Mouse (Mus musculus) midbrain, embryonic 16.5 days (tissue): ENCODE measurements around the gene Slc22a14. TPM values are rescaled to one million over a fixed set of nuclear protein-coding genes. Genes with fewer than 3 reads are reported as not detected.

Experiments
- ATAC-seq: fragments of 200-750 bp; cut with Nextera tagmentation; 2 replicates; pipeline ENCODE4 v1.8.0; 2017; ENCODE audit warnings: moderate TSS enrichment
- H3K27ac ChIP-seq: fragments of 300-500 bp; sonication (generic); 2 replicates; pipeline ENCODE4 v1.5.1; 2014; ENCODE audit warnings: mild to moderate bottlenecking, low read length, mixed read lengths
- H3K27me3 ChIP-seq: fragments of 300-500 bp; sonication (generic); 2 replicates; pipeline ENCODE4 v1.6.1; 2014; ENCODE audit warnings: low read depth, low read length, mixed read lengths; ENCODE audit not compliant: control insufficient read depth, insufficient read depth
- H3K36me3 ChIP-seq: fragments of 300-500 bp; sonication (generic); 2 replicates; pipeline ENCODE4 v1.6.1; 2014; ENCODE audit warnings: mild to moderate bottlenecking, low read length, moderate library complexity, mixed read lengths; ENCODE audit not compliant: control insufficient read depth, insufficient read depth
- H3K4me1 ChIP-seq: fragments of 300-500 bp; sonication (generic); 2 replicates; pipeline ENCODE4 v1.6.1; 2014; ENCODE audit warnings: mild to moderate bottlenecking, low read length, mixed read lengths; ENCODE audit not compliant: control insufficient read depth, insufficient read depth
- H3K4me2 ChIP-seq: fragments of 300-500 bp; sonication (generic); 2 replicates; pipeline ENCODE4 v1.6.1; 2014; ENCODE audit warnings: mild to moderate bottlenecking, low read length, mixed read lengths
- H3K4me3 ChIP-seq: fragments of 300-500 bp; sonication (generic); 2 replicates; pipeline ENCODE4 v1.5.1; 2014; ENCODE audit warnings: low read depth, mild to moderate bottlenecking, low read length, moderate library complexity, mixed read lengths
- H3K9ac ChIP-seq: fragments of 300-500 bp; sonication (generic); 2 replicates; pipeline ENCODE4 v1.6.1; 2014; ENCODE audit warnings: low read depth, low read length, mixed read lengths
- H3K9me3 ChIP-seq: fragments of 300-500 bp; sonication (generic); replicated peaks from 2 replicates; pipeline ENCODE4 v1.6.1; 2014; ENCODE audit warnings: mild to moderate bottlenecking, low read length, mixed read lengths; ENCODE audit not compliant: control insufficient read depth, poor library complexity, severe bottlenecking
- WGBS: fragments of 180-500 bp; shearing (Covaris S2); extraction: QIAGEN DNeasy Blood & Tissue Kit; methylation state at CpG from one replicate; pipeline ENCODE4 v1.1.7; 2014; 5-methylcytosine and 5-hydroxymethylcytosine counted together
- polyA plus RNA-seq: library from polyadenylated mRNA; unstranded; fragments of >200 nt; fragmentation: Nextera tagmentation; extraction: Ambion mirVana; gene quantifications from 2 replicates; pipeline ENCODE4 v1.2.1, GENCODE M21; 2015

The Slc22a14 gene
- polyA plus RNA-seq, 1 experiment from 2014 or later = 0.11 TPM

DNA sequence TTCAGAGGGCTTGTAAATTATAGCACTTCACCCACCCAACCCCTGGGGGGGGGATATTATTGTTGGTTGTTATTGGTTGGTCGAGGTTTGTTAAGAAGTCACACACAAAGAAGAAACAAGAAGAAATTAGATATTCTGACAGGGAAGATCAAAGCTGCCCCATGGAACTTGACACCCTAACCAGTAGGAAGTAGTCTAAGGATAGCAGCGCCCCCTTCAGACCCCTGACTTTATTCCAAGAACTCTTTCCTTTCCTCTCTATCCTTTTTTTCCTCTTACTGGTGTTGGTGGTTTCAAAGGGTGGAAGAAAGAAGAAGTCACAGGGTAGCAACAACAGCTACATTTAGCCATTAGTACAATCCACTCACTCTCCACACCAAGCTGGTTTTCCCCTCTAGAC lies 111.2 kb downstream of the Slc22a14 start:
- H3K4me1 ChIP-seq = no peaks in the 10 kb centered on the region
- ATAC-seq = no peak
- no peak overlapping the region for H3K4me3 ChIP-seq
- no peak overlapping the region for H3K9ac ChIP-seq
- H3K36me3 ChIP-seq = peaks cover 20% of the 10 kb centered on the region
- 93% methylated on average over 2 of the region's 2 CpGs for WGBS
- no peak overlapping the region for H3K4me2 ChIP-seq
- H3K9me3 ChIP-seq = no peaks in the 10 kb centered on the region
- no peak overlapping the region for H3K27ac ChIP-seq
- no peaks in the 10 kb centered on the region for H3K27me3 ChIP-seq

DNA sequence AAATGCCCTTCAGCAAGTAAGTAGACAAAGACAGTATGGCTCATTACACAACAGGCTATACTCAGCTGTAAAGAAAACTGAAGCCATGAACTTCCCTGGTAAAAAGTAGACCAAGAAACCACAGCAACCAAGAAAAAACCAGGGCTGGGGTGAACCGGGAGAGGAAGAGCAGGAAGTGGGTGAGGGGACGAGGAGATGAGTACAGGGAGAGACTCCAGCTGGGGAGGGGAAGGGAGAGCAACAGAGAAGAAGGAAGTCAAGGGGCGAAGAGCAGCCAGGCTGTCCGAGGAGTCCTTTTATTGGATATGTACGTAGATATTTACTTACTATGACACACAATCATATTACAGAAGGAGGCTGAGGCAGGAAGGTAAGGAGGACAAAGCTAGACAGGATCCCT lies 117.4 kb downstream of the Slc22a14 start:
- H3K27ac ChIP-seq = no peak overlapping the region
- peaks cover 11% of the 10 kb centered on the region for H3K36me3 ChIP-seq
- 89% methylated on average over 5 of the region's 5 CpGs for WGBS
- no peaks in the 10 kb centered on the region for H3K27me3 ChIP-seq
- H3K9ac ChIP-seq = no peak overlapping the region
- no peak overlapping the region for H3K4me2 ChIP-seq
- H3K9me3 ChIP-seq = no peaks in the 10 kb centered on the region
- ATAC-seq = no peak
- H3K4me3 ChIP-seq = no peak overlapping the region
- H3K4me1 ChIP-seq = no peaks in the 10 kb centered on the region

DNA sequence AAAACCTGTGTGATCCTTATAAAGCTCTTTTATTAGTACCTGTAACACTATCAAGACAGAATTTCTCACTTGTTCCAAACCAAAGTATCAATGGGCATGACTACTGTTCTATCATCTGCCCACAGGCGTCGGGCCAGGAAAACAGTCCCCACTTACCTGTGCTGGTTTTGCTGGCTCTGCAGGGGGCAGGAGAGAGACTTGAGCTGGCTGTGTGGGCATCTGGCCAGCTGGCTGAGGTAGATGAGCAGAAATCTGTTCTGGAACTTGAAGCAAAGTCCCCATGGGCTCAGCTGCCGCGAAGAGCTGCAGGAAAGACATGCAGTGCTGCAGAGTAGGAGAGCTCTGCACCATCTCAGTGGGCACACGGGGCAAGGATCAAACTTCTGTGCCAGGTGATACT lies 118.5 kb downstream of the Slc22a14 start:
- Histone ChIP-seq H3K27me3 (no peaks in the 10 kb centered on the region), H3K4me2 (no peak overlapping the region), H3K9me3 (no peaks in the 10 kb centered on the region), H3K4me1 (no peaks in the 10 kb centered on the region), H3K4me3 (no peak overlapping the region), H3K9ac (no peak overlapping the region), H3K36me3 (peaks cover 11% of the 10 kb centered on the region), H3K27ac (no peak overlapping the region)
- ATAC-seq = no peak
- 84% methylated on average over 5 of the region's 5 CpGs for WGBS

DNA sequence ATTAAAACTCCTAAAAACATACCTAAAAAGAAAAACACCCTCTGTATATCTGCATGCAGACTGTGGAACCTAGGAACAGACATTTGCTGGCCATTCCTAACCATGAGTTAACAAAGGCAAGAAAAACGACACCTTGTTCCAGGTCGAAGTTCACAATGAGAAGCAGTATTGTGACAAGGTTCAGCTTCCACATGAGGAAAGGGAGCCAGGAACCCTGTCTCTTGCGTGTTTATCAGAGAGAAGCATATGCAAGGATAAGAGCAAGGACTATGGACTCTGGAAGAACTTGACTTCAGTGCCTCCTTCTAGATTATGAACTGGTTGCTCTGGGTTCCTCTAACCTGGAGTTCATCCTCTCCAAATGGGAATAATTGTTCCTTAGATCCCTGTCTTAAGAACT lies 121.4 kb downstream of the Slc22a14 start:
- H3K9ac ChIP-seq = no peak overlapping the region
- no peak overlapping the region for H3K27ac ChIP-seq
- ATAC-seq = no peak
- H3K4me2 ChIP-seq = no peak overlapping the region
- H3K36me3 ChIP-seq = peaks cover 17% of the 10 kb centered on the region
- WGBS = 93% methylated on average over 3 of the region's 3 CpGs
- H3K4me1 ChIP-seq = no peaks in the 10 kb centered on the region
- no peaks in the 10 kb centered on the region for H3K27me3 ChIP-seq
- H3K9me3 ChIP-seq = no peaks in the 10 kb centered on the region
- no peak overlapping the region for H3K4me3 ChIP-seq

DNA sequence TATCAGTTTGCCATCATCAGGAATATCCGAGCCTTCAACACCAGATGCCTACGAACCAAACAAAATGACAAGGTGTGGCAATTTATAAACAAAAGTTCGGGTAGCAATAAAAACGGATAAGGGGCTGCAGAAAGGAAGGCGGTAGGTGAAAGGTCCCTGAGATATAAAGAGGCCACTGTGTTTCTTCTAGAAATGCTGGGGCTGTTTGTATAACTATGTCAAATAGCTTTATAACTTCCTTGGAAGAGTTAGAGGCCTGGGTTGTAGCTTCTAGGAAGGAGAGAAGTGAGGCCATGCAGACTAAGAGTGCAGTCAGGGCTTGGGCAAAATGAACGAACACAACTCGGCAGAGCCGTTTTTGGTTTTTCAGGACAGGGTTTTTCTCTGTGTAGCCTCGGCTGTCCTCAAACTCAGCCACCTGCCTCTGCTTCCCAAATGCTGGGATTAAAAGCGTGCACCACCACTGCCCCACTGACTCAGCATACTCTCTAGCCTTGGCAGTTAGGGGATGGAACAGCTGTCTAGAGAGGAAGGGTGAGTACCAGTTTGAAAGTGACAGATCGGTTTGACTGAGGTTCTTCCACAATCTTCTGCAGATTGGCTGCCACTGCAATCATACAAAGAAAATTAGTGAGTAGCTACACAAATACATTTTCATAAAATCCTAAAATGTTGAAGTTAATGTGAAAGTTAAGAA lies 124.0 kb downstream of the Slc22a14 start:
- no peaks in the 10 kb centered on the region for H3K9me3 ChIP-seq
- H3K4me2 ChIP-seq = no peak overlapping the region
- H3K4me3 ChIP-seq = no peak overlapping the region
- WGBS = 87% methylated on average over 11 of the region's 11 CpGs
- no peak overlapping the region for H3K9ac ChIP-seq
- no peak for ATAC-seq
- H3K4me1 ChIP-seq = no peaks in the 10 kb centered on the region
- H3K27ac ChIP-seq = no peak overlapping the region
- peaks cover 17% of the 10 kb centered on the region for H3K36me3 ChIP-seq
- H3K27me3 ChIP-seq = no peaks in the 10 kb centered on the region

DNA sequence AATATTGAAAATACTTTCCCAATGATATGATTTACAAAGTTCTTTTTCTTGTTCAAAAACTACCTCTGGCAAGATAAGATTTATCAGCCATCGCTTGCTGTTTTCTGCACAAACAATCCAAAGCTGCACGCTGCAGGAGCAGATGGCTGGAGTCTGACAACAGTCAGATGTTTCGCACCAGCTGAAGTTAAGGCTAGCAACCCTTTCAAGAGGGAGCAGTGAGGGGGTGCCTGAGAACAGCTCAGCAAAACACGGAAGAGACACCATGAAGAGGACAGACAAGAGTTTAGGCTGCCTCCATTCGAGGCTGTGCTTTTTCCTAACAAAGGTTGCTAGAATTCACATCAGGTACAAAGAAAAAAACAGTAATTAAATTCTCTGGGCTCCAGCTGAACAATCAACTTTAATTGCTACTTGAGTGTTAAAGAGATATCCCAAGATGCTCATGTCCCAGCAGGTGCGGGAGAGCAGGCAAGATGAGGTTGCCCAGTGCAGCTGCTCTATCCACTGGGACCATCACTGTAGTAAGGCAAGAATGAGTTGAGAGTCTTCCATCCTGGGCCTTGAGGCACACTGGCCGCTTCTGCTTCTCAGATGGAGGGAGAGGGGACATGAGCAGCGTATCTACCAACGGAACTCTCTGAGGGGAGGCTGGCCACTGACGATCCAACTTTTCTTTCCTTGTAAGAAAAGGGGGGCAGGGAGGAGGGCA lies 124.9 kb downstream of the Slc22a14 start:
- no peaks in the 10 kb centered on the region for H3K4me1 ChIP-seq
- WGBS = 87% methylated on average over 10 of the region's 10 CpGs

DNA sequence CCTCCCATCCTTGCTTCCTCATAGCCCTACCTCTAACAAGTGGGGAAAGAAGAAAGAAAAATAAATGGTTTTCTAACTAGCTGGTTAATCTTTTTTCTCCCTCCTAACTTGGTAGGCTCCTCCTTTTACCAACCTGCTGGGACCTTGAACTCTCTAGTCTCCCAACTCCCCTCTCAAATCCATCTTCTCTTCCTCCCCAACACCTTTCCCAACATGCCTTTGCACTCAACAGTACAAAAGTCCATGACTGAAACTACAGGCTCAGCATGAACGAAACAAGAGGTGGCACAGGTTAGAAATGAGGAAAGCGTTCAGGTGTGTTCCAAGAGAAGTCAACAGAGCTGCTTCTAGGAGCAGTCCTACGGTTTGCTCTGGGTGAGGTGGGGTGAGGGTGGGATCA lies 126.1 kb downstream of the Slc22a14 start:
- no peak for ATAC-seq
- peaks cover 17% of the 10 kb centered on the region for H3K36me3 ChIP-seq

More for the DNA sequence above, 124.9 kb downstream of the Slc22a14 start:
- H3K36me3 ChIP-seq = peaks cover 17% of the 10 kb centered on the region
- H3K9me3 ChIP-seq = no peaks in the 10 kb centered on the region
- no peak for ATAC-seq
- no peak overlapping the region for H3K9ac ChIP-seq
- no peak overlapping the region for H3K4me2 ChIP-seq
- no peak overlapping the region for H3K27ac ChIP-seq
- H3K4me3 ChIP-seq = no peak overlapping the region
- no peaks in the 10 kb centered on the region for H3K27me3 ChIP-seq

DNA sequence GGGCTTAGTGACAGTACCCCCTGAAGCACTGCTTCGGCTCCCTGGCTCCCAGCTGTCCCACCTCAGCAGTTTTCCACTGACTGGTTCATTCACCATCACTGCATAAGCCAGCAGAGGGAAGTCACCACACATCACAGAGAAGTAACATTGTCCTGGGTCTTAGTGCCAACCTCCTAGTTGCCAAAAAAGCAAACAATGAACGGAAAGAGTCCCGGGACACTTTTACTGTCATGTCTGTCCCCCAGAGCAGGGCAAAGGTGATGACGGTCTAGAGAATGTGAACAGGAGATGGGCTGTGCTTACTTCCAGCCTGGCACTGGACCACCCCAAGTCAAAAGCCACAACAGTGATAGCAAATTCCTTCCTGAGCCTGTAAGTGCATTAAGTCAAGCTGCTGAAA lies 126.6 kb downstream of the Slc22a14 start:
- Histone ChIP-seq H3K4me1 (no peaks in the 10 kb centered on the region), H3K4me2 (no peak overlapping the region), H3K27me3 (no peaks in the 10 kb centered on the region), H3K4me3 (no peak overlapping the region), H3K9ac (no peak overlapping the region), H3K36me3 (peaks cover 17% of the 10 kb centered on the region), H3K27ac (no peak overlapping the region), H3K9me3 (no peaks in the 10 kb centered on the region)
- no peak for ATAC-seq
- WGBS = 91% methylated on average over 4 of the region's 4 CpGs

More for the DNA sequence above, 126.1 kb downstream of the Slc22a14 start:
- Histone ChIP-seq H3K27ac (no peak overlapping the region), H3K27me3 (no peaks in the 10 kb centered on the region), H3K4me1 (no peaks in the 10 kb centered on the region), H3K4me3 (no peak overlapping the region), H3K9ac (no peak overlapping the region), H3K4me2 (no peak overlapping the region), H3K9me3 (no peaks in the 10 kb centered on the region)
- WGBS = 96% methylated on average over 3 of the region's 3 CpGs

DNA sequence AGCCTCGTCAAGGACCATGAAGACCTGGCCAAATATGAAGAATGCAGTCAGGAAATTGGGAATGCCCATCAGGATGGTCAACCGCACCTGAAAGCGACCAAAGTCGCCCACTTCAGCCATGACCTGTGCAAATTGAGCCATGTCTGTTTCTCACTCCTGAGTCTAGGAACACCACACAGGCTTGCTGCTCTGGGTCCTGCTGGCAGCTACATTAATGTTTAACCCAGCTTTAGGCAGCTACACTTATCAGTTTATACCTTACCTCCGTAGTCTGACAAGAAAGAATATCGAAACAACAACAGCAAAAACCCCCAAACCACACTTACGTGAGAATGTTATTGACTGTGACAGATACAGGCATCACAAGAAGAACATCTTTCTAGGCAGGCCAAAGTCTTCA lies 133.8 kb downstream of the Slc22a14 start:
- Histone ChIP-seq H3K36me3 (no peaks in the 10 kb centered on the region), H3K9me3 (no peaks in the 10 kb centered on the region), H3K4me2 (no peak overlapping the region), H3K4me3 (no peak overlapping the region), H3K27ac (no peak overlapping the region), H3K27me3 (no peaks in the 10 kb centered on the region), H3K4me1 (no peaks in the 10 kb centered on the region), H3K9ac (no peak overlapping the region)
- 96% methylated on average over 7 of the region's 7 CpGs for WGBS
- ATAC-seq = no peak
